Mouse (Mus musculus) embryonic stem cell, embryonic (primary cell): ENCODE results near the gene Git2.

ENCODE experiments used
- CTCF ChIA-PET, 4 experiments: fragments of 300-600 bp in 2 of 4; fragments of 350-600 bp in 2 of 4; sonication (Branson Sonifier 250); formaldehyde crosslinking; loops; one replicate each; lab custom pipeline; 2022; ENCODE audit warnings: inconsistent platforms in 2 of 4; lab: Charles Lee
- POLR2A ChIA-PET, 4 experiments: fragments of 300-600 bp in 2 of 4; fragments of 350-600 bp in 2 of 4; sonication (Branson Sonifier 250); formaldehyde crosslinking; loops; one replicate each; lab custom pipeline; 2022; ENCODE audit warnings: antibody characterized with exemption in 4 of 4, inconsistent platforms in 1 of 4; lab: Charles Lee

The Git2 gene

DNA sequence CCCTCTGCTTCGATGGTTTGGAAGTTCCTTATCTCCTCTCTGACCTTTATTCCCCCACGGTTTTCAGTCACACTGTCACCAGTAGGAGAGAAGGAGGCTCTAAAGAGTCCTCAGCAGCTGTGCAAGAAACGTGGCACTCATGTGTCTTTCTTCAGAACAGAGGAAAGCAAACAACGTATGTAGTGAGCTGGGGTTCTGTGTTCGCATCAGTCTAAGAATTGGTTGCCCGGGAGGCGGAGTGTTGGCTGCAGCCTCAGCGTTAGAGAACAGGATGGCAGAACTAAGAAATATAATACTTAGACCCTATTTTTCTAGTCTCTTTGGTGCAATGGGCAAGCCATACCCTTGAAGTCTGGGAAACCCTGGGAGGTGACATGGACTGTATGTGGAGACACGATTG is 7.7 kb upstream of the Git2 start:
- ChIA-PET POLR2A (interaction anchor here in 2 of 4 experiments (0.7 to 2.8 kb wide), 7 partner anchors 9 to 43 kb away, joined by 3 to 20 read pairs (median 5); partner anchors contain the start of gene Ankrd13a (in 1 of the 2)), CTCF (interaction anchor here in 1 of 4 experiments (0.5 to 0.6 kb wide), 2 partner anchors 9 to 337 kb away, joined by 4 to 6 read pairs; no protein-coding TSS in a partner anchor)

DNA sequence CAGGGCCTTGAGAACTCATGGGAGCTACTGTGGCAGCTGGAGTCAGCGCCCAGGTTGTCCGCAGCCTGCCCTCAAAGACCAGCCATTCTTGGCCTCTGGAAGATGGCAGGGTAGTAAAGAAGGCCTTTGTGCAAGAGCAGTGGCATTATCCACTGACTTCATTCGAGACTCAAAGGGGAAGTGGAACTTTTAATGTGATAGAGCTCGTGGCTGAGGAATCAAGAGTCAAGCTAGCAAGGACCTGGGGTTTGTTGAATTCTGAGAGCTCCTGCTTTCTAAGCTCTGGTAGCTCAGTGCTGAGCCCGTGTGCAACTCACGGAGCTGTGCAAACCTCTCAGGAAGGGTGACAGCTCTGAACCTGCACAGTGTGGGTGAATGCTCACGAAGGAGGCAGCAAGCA is 5.6 kb upstream of the Git2 start:
- ChIA-PET POLR2A (interaction anchor here (0.6 to 2.8 kb wide), 20 partner anchors 9 to 590 kb away, joined by 3 to 20 read pairs (median 3); partner anchors contain the start of gene 2210016L21Rik (in 1 of the 4)), CTCF (interaction anchor here in 1 of 4 experiments (1.6 kb wide), 1 partner anchor 24 kb away, joined by 5 read pairs; no protein-coding TSS in a partner anchor)

DNA sequence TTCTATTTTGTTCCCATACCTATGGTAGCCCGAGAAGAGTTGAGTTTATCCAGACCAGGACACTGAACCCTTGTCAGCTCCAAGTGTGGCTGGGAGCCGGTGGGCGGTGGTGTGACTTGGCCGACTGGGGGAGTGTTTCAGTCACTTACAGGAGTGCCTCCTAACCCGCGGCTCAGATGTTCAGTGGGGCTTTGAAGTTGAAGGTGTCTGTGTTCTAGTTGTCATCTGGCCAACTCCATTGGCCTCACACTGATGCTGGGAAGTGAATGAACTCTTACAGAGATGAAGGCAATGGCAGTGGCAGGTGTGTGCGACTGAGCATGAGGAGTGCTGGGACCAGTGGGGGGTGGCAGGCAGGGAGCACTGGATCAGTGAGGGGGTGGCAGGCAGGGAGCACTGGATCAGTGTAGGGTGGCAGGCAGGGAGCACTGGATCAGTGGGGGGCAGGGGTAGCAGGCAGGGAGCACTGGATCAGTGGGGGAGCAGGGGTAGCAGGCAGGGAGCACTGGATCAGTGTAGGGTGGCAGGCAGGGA is 4.7 kb upstream of the Git2 start:
- CTCF ChIA-PET: interaction anchor here in 1 of 4 experiments (1.6 kb wide), 1 partner anchor 25 kb away, joined by 5 read pairs; no protein-coding TSS in a partner anchor
- POLR2A ChIA-PET: interaction anchor here in 2 of 4 experiments (0.9 to 1.3 kb wide), 6 partner anchors 12 to 46 kb away, joined by 3 to 5 read pairs (median 3); no protein-coding TSS in a partner anchor

DNA sequence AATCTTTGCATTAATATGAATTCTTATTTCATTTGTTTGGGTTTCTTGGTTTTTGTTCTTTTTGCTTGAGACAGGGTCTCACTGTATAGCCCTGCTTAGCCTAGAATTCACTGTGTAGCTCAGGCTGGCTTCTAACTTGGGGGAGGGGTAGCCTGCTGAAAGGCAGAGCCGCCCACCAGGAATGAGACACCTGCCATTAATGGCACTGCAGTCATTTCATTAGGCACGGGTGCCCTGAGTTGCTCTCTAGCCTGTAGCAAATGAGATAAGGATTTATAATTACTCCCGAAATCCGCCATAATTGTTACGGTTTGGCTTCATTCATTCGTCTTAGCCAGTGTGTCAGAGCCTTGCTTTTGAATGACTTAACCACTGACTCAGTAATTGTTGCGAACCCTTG is 857 bp upstream of the Git2 start:
- ChIA-PET CTCF (no interaction called here), POLR2A (interaction anchor here in 3 of 4 experiments (0.6 to 5.5 kb wide), 15 partner anchors 11 to 586 kb away, joined by 3 to 52 read pairs (median 10); partner anchors contain the start of gene Mlec (in 1 of the 3))

DNA sequence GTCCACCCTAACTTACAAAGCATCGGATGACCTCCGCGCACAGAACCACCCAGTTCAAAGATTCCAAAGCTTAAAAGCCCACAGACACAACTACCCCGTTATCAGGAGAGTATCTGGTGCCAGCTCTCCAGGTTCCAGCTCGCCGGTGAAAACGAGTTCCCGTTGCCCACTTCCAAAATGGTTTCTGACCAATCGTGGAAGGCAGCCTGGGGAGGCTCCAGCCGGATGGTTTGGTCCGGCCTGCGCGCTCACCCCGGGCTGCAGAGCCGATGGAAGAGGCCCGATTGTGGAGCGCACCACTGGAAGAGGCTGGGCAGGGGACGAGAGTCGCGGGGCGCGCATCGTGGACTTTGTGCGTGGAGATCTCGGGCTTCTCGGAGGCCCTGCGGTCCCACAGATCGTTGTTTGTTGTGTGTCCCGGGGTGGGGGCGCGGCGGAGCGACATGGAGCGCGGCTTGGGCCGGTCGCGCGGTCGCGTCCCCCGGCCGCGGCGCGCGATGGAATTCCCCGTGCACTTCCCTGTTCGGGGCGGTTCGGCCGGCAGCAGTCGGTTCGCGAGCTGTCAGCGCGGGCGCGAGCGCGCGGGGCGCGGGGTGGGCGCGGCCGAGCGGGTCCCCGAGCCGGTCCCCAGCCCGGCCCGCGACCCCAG is 790 bp downstream of the Git2 start, which contains the start of gene Ankrd13a:
Ankrd13a (plus strand) TSS at position 275 of the 649 bp plus-strand sequence.
- ChIA-PET POLR2A (interaction anchor here (0.6 to 5.5 kb wide), 44 partner anchors 8 to 1014 kb away, joined by 3 to 52 read pairs (median 4); partner anchors contain the start of genes 2210016L21Rik (in 1 of the 4), Fam222a (in 1 of the 4), Gm9936 (in 1 of the 4) and Mlec (in 1 of the 4)), CTCF (interaction anchor here in 3 of 4 experiments (0.5 to 1.1 kb wide), 5 partner anchors 9 to 85 kb away, joined by 3 to 5 read pairs (median 3); no protein-coding TSS in a partner anchor)

DNA sequence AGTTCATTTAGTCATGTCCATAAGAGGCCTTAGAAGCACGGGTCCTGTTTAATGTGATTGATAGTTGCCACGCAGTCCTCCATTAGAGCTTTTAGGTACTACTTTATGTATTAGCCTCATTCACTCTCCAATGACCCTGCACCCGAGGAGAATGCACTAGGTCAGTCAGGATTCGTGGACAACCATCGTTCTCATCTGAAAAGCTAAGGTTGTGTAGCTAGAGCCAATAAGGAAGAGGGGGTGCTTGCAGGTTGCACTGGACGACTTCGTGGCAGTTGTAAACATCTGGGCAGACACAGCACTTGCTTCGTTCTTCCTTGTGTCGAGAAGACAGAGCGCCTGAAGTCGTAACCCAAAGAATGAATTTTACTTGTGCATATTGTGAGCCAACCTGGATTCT is 1.5 kb downstream of the Git2 start:
- POLR2A ChIA-PET: interaction anchor here (0.6 to 5.5 kb wide), 44 partner anchors 8 to 1015 kb away, joined by 3 to 52 read pairs (median 4); partner anchors contain the start of genes 2210016L21Rik (in 1 of the 4), Fam222a (in 1 of the 4), Gm9936 (in 1 of the 4) and Kctd10 (in 1 of the 4)

DNA sequence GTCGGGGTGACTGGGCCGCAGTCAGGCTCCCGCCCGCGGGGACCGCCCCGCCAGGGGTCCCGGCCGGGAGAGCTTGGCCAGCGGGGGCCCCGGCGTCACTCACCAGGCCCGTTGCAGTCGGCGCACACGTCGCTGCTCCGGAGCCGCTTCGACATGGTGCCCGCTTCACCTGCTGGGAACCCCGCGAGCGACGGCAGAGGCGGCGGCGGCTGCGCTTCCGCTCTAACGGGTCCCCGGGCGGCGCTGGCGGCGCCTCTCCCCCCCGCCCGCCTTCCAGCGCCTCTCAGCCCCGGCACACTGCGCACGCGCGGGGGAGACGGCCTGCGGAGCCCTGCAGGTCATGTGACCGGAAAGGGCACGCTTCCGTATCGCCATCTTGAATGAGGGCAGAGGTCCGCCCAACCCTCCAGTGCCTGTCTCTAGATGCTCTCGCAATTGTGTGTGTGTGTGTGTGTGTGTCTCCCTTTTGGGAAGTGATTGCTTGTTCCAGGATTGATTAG is 2.1 kb downstream of the Git2 start:
- ChIA-PET POLR2A (interaction anchor here in 3 of 4 experiments (0.6 to 5.5 kb wide), 20 partner anchors 8 to 874 kb away, joined by 3 to 52 read pairs (median 6); partner anchors contain the start of genes Fam222a (in 1 of the 3) and Trpv4 (in 1 of the 3)), CTCF (interaction anchor here in 1 of 4 experiments (1.1 kb wide), 1 partner anchor 8 kb away, joined by 5 read pairs; no protein-coding TSS in a partner anchor)

More for the DNA sequence above, 1.5 kb downstream of the Git2 start:
- CTCF ChIA-PET: interaction anchor here in 3 of 4 experiments (0.5 to 1.1 kb wide), 5 partner anchors 8 to 1474 kb away, joined by 3 to 5 read pairs (median 4); no protein-coding TSS in a partner anchor

DNA sequence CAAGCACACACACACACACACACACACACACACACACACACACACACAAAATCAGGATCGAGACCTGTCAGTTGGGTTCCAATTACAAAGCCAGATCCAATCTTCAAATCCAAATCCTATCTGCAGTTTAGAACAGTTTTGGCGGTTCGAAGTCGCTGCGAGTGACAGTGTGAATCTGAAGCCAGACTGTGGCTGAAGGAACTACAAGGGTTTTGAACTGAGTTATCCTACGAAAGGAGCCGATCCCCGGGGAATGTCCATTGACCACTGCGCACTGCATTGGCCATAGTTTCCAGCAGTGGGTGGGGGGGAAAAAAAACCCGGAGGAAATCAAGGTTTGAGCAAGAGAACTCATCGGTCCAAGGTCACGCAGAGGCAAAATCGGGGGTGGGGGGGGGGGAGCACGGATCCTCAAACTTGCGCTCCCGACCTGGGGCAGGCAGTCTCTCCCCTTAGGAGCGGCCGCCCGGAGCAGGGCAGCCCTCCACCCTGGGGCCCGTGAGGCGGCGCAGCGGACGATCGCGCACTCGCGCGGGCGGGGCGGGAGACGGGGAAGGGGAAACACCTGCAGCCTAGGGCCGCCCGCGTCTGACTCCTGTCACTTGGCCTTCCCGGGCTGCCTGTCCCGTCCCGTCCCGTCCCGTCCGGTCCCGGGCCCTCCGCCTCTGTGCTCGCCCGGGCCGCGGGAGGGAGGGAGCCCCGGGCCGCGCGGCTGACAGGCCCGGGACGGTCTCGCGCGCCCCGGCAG is 2.7 kb downstream of the Git2 start:
- CTCF ChIA-PET: no interaction called here
- POLR2A ChIA-PET: interaction anchor here in 3 of 4 experiments (0.6 to 5.5 kb wide), 6 partner anchors 8 to 394 kb away, joined by 3 to 52 read pairs (median 8); partner anchors contain the start of gene Trpv4 (in 1 of the 3)

DNA sequence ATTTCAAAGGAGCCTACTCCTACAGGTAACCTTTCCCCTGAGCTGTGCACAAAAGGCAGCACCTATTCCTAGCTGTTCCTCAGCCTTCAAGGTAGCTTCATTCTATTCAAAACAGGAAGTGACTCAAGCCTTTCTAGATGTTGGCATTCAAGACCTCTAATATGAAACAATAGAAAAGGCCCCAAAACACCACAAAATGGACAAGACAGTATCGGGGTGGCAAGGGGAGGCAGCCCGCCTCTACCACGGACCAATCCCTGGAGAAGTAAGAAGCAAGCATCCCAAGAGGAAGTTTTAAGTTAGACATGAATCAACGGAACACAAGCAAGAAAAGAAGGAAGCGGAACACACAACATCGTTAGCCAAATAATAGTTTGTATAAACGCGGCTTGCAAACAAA is 3.5 kb downstream of the Git2 start:
- CTCF ChIA-PET: no interaction called here
- POLR2A ChIA-PET: interaction anchor here in 2 of 4 experiments (0.7 to 1.2 kb wide), 7 partner anchors 10 to 73 kb away, joined by 3 read pairs; no protein-coding TSS in a partner anchor

DNA sequence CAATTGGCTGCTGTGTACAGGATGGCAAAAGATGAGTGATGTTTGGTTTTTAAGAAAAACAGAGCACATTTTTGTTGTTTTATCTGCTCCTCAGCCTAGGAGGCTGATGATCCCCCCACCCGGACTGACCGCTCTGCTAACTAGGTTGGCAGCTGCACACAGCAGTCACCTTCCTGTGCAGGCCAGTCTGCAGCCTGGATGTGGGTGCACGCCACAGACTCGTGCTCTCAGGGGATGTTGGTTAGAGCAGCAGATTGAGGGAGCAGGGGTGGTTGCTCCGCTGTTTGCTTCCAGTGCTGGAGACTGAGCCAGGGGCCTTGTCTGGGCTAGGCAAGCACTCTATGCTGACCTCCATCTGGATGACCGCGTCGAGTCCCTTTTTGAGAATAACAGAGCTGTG is 5.5 kb downstream of the Git2 start:
- POLR2A ChIA-PET: interaction anchor here in 2 of 4 experiments (0.6 to 3.9 kb wide), 3 partner anchors 17 to 634 kb away, joined by 3 to 26 read pairs (median 5); no protein-coding TSS in a partner anchor

DNA sequence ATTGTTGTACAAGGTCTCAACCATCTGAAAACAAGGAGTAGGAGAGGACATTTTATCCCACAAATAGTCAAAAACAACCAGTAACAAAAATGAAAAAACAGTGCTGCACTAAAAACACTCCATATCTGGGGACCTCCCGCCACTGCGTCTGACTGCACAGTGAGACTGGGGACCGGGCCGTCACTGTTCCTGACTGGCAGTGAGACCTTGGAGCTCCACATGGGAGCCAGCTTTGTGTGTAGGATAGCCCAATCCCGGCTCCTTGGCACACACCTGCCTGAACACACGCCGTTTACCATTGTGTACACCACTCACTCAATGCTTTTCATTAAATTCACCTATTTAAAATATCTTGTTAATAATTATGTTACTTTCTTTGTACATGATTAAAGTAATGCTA is 8.1 kb downstream of the Git2 start:
- CTCF ChIA-PET: interaction anchor here in 3 of 4 experiments (0.5 to 1.4 kb wide), 4 partner anchors 92 to 693 kb away, joined by 3 read pairs; partner anchors contain the start of gene Kctd10 (in 1 of the 3)
- POLR2A ChIA-PET: interaction anchor here in 3 of 4 experiments (0.5 to 3.9 kb wide), 20 partner anchors 14 to 572 kb away, joined by 3 to 26 read pairs (median 4); partner anchors contain the start of gene 2210016L21Rik (in 1 of the 3)

More for the DNA sequence above, 5.5 kb downstream of the Git2 start:
- CTCF ChIA-PET: no interaction called here

DNA sequence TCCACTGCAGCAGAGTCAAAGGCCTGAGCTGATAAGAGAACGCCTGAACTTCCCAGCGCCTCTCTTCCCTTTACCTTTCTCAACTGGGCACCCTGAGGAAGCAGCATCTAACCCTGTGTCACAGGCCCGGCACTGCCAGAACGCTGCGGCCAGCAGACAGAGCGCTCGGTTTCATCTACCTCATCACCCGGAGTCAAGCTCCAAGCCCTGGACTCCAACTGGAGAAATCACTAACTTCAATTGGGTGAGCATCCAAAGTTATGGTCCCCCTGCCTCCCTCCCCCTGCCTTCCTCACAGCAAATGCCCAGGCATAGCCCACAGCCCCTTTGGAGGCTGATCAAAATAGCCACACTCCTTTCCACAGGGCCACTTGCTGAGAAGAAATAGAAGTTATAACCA is 8.6 kb downstream of the Git2 start:
- CTCF ChIA-PET: interaction anchor here in 2 of 4 experiments (0.6 to 1.4 kb wide), 3 partner anchors 93 to 409 kb away, joined by 3 to 6 read pairs (median 3); no protein-coding TSS in a partner anchor
- POLR2A ChIA-PET: interaction anchor here in 3 of 4 experiments (0.6 to 3.9 kb wide), 14 partner anchors 14 to 572 kb away, joined by 3 to 26 read pairs (median 4); partner anchors contain the start of gene 2210016L21Rik (in 1 of the 3)

DNA sequence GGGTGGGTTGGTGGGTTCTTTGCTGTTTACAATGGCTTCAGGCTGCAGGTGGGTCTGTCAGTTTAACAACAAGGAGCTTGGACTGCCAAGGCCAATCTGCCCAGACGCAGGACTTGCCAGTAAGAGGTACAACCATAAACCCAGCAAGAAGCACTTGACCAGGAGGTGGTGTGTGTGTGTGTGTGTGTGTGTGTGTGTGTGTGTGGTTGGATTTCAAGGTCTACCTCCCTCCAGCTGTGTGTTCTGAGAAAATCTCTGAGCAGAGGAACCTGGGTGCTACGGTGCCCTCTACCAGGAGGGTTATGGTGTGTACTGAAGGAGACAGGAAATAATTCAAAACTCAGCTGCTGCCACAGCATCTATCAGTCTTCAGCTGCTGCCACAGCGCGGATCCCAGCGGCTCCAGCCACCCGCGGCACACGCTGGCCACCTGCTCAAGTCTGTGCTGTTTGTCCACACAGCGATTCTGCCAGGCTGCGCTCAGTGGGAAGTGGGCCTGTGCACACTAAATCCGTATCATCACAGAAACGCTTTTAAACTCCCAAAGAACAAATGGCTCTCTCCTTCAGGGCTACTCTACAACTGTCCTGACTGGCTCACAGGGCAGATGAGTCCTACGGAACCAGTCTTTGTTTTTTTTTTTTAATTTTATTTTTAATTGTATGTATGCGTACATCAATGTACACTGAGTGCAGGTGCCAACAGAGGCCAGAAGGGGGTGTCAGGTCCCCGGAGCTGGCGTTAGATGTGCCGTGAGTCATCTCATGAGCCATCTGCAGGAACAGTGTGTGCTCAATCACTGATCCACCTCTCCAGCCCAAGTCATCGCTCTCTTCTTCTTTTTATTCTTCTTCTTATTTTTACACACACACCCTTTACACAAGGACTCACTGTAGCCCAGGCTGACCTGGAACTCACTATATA is 10.2 kb downstream of the Git2 start:
- ChIA-PET POLR2A (interaction anchor here in 3 of 4 experiments (0.6 to 5.2 kb wide), 14 partner anchors 8 to 318 kb away, joined by 3 to 35 read pairs (median 4); no protein-coding TSS in a partner anchor), CTCF (interaction anchor here (0.5 to 2.1 kb wide), 8 partner anchors 9 to 522 kb away, joined by 3 to 10 read pairs (median 6); partner anchors contain the start of gene Gm9936 (in 1 of the 4))

DNA sequence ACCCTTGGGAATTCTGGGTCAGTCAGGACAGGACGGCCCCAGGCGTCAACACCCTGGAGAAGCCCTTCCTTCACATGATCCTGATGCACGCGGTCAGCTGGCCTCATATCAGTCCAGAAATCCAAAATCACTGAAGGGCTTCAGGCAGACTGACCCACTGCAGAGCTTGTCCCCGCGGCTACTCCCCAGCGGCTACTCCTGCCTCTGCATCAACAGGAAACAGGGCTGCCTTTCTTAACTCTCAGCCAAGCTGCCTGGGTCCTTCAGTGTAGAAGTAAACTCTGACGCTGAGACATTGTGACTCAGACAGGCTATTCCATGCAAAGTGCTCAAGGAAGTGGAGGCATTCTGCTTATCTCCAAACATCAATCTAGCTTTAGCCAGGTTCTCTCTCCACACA is 13.3 kb downstream of the Git2 start:
- CTCF ChIA-PET: interaction anchor here in 2 of 4 experiments (0.5 to 0.7 kb wide), 2 partner anchors 20 to 512 kb away, joined by 7 to 9 read pairs; no protein-coding TSS in a partner anchor

DNA sequence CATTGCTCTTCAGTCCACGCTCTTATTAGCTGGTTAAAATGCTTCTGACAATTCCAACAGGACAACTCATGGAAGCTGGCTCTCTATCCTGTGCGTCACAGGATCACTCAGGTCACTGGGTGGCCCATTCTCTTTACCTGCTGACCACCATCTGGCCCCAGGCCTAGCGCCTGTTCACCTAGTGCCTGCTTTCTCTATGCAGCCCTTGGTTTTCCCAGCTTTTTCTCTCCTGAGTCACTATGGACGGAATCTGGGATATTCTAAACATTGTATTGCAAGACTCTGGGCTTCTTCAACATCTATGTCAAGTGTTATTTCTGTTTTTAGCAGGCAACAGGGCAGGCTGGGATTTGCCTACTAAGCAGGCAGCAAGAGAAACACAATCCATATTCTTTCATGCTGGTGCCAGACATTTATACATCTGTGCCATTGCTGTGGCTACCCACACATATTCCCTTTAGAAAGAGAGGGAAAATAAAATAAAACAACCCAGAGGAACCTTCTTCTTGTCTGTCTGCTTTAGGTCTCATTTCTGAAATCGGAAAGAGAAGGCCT is 15.7 kb downstream of the Git2 start:
- ChIA-PET POLR2A (interaction anchor here in 3 of 4 experiments (0.5 to 5.2 kb wide), 8 partner anchors 7 to 32 kb away, joined by 3 to 35 read pairs (median 4); no protein-coding TSS in a partner anchor), CTCF (interaction anchor here in 1 of 4 experiments (0.7 kb wide), 1 partner anchor 394 kb away, joined by 3 read pairs; no protein-coding TSS in a partner anchor)

More for the DNA sequence above, 13.3 kb downstream of the Git2 start:
- POLR2A ChIA-PET: interaction anchor here in 3 of 4 experiments (0.6 to 5.2 kb wide), 16 partner anchors 8 to 732 kb away, joined by 3 to 35 read pairs (median 5); partner anchors contain the start of gene Ankrd13a (in 2 of the 3)
